Mouse (Mus musculus) lung, postnatal 25 days (tissue): Measurements from ENCODE around the gene Klhl32.
"Not testable (repeated sequence)": the region's sequence is repeated elsewhere in the genome, so short reads cannot be mapped to it uniquely, and the experiment has no call there.

ENCODE experiments used
- DNase-seq: peaks from one replicate; pipeline ENCODE4 v3.0.0; 2022; ENCODE audit warnings: low spot score

The Klhl32 gene

GRCm38 (mm10) chr4:24795180-24795579 is 55.7 kb downstream of the Klhl32 start:
- no peak for DNase-seq

GRCm38 (mm10) chr4:24793726-24794345 is 57.1 kb downstream of the Klhl32 start:
- no peak for DNase-seq

- no peak for DNase-seq
Observed at GRCm38 (mm10) chr4:24792416-24792981, 58.4 kb downstream of the Klhl32 start.

- DNase-seq, result no peak
Observed at GRCm38 (mm10) chr4:24789331-24789730, 61.6 kb downstream of the Klhl32 start.

- DNase-seq, result no peak
Observed at GRCm38 (mm10) chr4:24785757-24786532, 65.0 kb downstream of the Klhl32 start.

- DNase-seq, result no peak
Observed at GRCm38 (mm10) chr4:24765919-24766318, 85.0 kb downstream of the Klhl32 start.

GRCm38 (mm10) chr4:24765469-24765868 is 85.5 kb downstream of the Klhl32 start:
- DNase-seq, result no peak

- no peak for DNase-seq
Observed at GRCm38 (mm10) chr4:24764558-24764957, 86.4 kb downstream of the Klhl32 start.

- DNase-seq, result no peak
Observed at GRCm38 (mm10) chr4:24763451-24763850, 87.5 kb downstream of the Klhl32 start.

- DNase-seq, result no peak
Observed at GRCm38 (mm10) chr4:24758954-24759353, 92.0 kb downstream of the Klhl32 start.

GRCm38 (mm10) chr4:24752517-24753208 is 98.3 kb downstream of the Klhl32 start:
- DNase-seq, result no peak

- no peak for DNase-seq
Observed at GRCm38 (mm10) chr4:24737080-24737479, 113.8 kb downstream of the Klhl32 start.

GRCm38 (mm10) chr4:24720834-24721233 is 130.1 kb downstream of the Klhl32 start:
- peak; percentile 51 for DNase-seq

- DNase-seq, result no peak
Observed at GRCm38 (mm10) chr4:24715559-24715958, 135.4 kb downstream of the Klhl32 start.

- no peak for DNase-seq
Observed at GRCm38 (mm10) chr4:24714367-24714766, 136.6 kb downstream of the Klhl32 start.

- no peak for DNase-seq
Observed at GRCm38 (mm10) chr4:24698528-24699117, 152.3 kb downstream of the Klhl32 start.

GRCm38 (mm10) chr4:24680080-24680479 is 170.8 kb downstream of the Klhl32 start:
- DNase-seq, result no peak

GRCm38 (mm10) chr4:24670007-24670406 is 180.9 kb downstream of the Klhl32 start:
- DNase-seq, result no peak

GRCm38 (mm10) chr4:24659218-24659617 is 191.7 kb downstream of the Klhl32 start:
- DNase-seq, result no peak

- DNase-seq, result not testable (repeated sequence)
Observed at GRCm38 (mm10) chr4:24644735-24645134, 206.2 kb downstream of the Klhl32 start.

- no peak for DNase-seq
Observed at GRCm38 (mm10) chr4:24642306-24642705, 208.6 kb downstream of the Klhl32 start.
